Mouse (Mus musculus) left cerebral cortex, adult 2 months (tissue): ENCODE measurements at regions not wholly inside any gene's neighbourhood (a gene's known extent, or its start where the extent isn't known, plus 50 kb on each side); places are given as distances from the start of the nearest gene placed in this dataset.

Experiments
- DNase-seq, 2 experiments: peaks; one replicate each; pipeline ENCODE4 v3.0.0; 2021 to 2022; ENCODE audit warnings: low spot score in 2 of 2, mixed read lengths in 1 of 2; ENCODE audit errors: extremely low spot score in 1 of 2
- H3K27ac ChIP-seq: fragments of 200-600 bp; 2 replicates; pipeline ENCODE4 v1.8.1; 2022
- H3K4me3 ChIP-seq: fragments of 200-600 bp; 2 replicates; pipeline ENCODE4 v1.8.1; 2022
- CTCF ChIP-seq: fragments of 200-600 bp; IDR thresholded peaks from 2 replicates; pipeline ENCODE4 v1.8.1; 2022; ENCODE audit warnings: antibody characterized with exemption, mild to moderate bottlenecking, moderate library complexity
- intact Hi-C: fragments of 180-260 bp; cut with DNase I; formaldehyde crosslinking; loops from one replicate; pipeline ENCODE4 v1.15.1; 2025

- Histone ChIP-seq H3K27ac (no peak overlapping the region), H3K4me3 (no peak overlapping the region)
- peak; percentile 58 to 80 for DNase-seq
- intact Hi-C loops = loop anchor here (5.0 kb wide), 2 partner anchors 365 to 1625 kb away; no protein-coding TSS in a partner anchor
- peak; percentile 93 for TF ChIP-seq CTCF
Observed at GRCm38 (mm10) chr1:95762244-95762643, 94.9 kb upstream of the St8sia4 start.

DNA sequence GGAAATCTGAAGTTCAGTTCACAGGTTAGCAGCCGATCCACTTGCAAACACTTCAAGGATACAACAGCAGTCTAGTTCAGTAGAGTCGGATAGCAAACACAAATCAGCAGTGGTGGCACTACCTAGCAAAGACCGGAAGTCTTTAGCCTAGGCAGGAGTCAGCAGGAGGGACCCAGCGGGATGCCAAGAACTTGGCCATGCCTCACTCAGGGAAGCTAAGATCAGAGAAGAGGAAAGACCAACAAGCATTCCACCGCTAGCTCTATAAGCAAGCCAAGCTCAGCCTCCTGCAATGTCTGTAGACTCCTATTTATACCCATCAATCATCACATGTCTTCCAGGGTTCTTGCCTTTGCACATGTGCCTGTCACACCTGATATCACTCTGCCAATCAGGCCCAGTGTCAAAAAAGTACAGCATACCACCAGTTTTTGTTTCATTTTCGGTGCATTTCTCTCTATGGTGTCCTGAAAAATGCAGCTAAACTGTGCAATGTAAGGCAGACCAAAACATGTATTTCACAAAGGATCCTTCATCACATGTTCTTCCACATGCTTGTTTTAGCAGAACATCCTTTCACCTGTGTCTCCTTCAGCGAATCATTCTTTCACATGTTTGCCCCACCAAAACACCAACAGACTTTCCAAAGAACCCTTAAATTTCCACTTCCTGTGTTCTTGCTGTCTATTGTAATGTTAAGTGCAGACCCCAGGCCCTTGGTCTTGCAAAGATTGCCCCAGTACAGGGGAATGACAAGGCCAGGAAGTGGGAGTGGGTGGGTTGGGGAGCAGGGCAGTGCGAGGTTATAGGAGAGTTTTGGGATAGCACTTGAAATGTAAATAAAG lies 86.9 kb upstream of the St8sia4 start:
- no peak for DNase-seq
- no peak for TF ChIP-seq CTCF

GRCm38 (mm10) chr1:95753517-95753916 lies 86.1 kb upstream of the St8sia4 start:
- H3K27ac ChIP-seq = no peak overlapping the region
- no peak for DNase-seq
- intact Hi-C loops = no loop called here
- no peak overlapping the region for H3K4me3 ChIP-seq
- TF ChIP-seq CTCF = no peak

More for the DNA sequence above, 86.9 kb upstream of the St8sia4 start:
- Histone ChIP-seq H3K27ac (no peak overlapping the region), H3K4me3 (no peak overlapping the region)
- intact Hi-C loops = no loop called here

- intact Hi-C loops = no loop called here
- no peak for DNase-seq
- H3K27ac ChIP-seq = no peak overlapping the region
- no peak for TF ChIP-seq CTCF
- no peak overlapping the region for H3K4me3 ChIP-seq
Observed at GRCm38 (mm10) chr1:95748940-95749339, 81.6 kb upstream of the St8sia4 start.

GRCm38 (mm10) chr1:95747287-95747686 lies 79.9 kb upstream of the St8sia4 start:
- Histone ChIP-seq H3K4me3 (no peak overlapping the region), H3K27ac (no peak overlapping the region)
- intact Hi-C loops = no loop called here
- DNase-seq = no peak
- TF ChIP-seq CTCF = no peak

- TF ChIP-seq CTCF = no peak
- intact Hi-C loops = no loop called here
- DNase-seq = no peak
- Histone ChIP-seq H3K27ac (no peak overlapping the region), H3K4me3 (no peak overlapping the region)
Observed at GRCm38 (mm10) chr1:95744446-95744845, 77.1 kb upstream of the St8sia4 start.

GRCm38 (mm10) chr1:95743334-95743733 lies 76.0 kb upstream of the St8sia4 start:
- Histone ChIP-seq H3K4me3 (no peak overlapping the region), H3K27ac (no peak overlapping the region)
- intact Hi-C loops = no loop called here
- TF ChIP-seq CTCF = no peak
- no peak for DNase-seq

GRCm38 (mm10) chr1:95719449-95719848 lies 52.1 kb upstream of the St8sia4 start:
- DNase-seq = no peak
- intact Hi-C loops = no loop called here
- no peak for TF ChIP-seq CTCF
- Histone ChIP-seq H3K27ac (no peak overlapping the region), H3K4me3 (no peak overlapping the region)

DNA sequence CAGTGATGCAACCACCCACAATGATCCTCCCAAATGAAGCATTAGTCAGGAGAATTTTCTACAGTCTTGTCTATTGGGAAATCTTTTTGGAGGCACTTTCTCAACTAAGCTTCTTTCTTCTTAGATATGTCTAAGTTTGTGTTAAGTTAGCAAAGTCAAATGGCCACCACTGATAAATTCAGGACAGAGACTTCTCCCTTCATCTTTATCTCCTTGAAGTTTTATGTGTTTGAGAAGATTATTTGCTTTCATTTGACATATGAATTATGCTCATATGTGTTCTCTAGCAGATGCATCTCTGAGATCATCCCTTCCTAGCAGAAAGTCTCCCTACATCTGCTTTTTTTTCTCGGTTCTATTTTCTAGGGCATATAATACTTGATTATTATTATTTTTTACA lies 51.4 kb upstream of the St8sia4 start:
- no peak for TF ChIP-seq CTCF
- intact Hi-C loops = no loop called here
- no peak for DNase-seq
- no peak overlapping the region for H3K4me3 ChIP-seq
- H3K27ac ChIP-seq = no peak overlapping the region
